Mouse (Mus musculus) urinary bladder, postnatal 36 days (tissue): Measurements from ENCODE around the gene Taco1.
"Not testable (repeated sequence)": the region's sequence is repeated elsewhere in the genome, so short reads cannot be mapped to it uniquely, and the experiment has no call there.

Experiments
- DNase-seq, 2 experiments: peaks; one replicate each; pipeline ENCODE4 v3.0.0; 2022; ENCODE audit warnings: low spot score in 2 of 2, mixed read lengths in 1 of 2

Gene Taco1

GRCm38 (mm10) chr11:106065923-106066571 is at the start of gene Taco1:
TSS of gene Taco1 (plus strand) at chr11:106066061.
- peak; percentile 94 to 97 for DNase-seq

DNA sequence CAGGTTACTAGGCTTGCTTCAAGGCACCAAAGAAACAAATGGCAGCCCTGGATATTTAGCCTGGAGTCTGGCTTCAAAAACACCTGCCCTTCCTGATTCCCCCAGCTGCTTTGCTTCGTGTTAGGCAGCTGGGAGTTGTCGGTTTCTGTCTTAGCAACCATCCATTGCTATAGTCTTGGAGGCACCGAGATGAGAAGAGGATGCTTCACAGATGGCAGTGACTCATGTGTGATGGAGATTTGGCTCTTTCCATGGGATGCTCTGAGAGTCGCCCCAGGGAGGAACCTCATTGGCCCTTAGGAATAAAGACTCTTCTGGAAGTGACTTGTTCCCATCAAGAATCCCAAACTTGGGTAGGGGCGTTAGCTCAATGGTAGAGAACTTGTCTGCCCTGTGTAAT is 49.4 kb upstream of the Taco1 start:
- no peak for DNase-seq

- DNase-seq, result no peak
Observed at GRCm38 (mm10) chr11:106020051-106020763, 45.7 kb upstream of the Taco1 start.

GRCm38 (mm10) chr11:106025774-106026173 is 40.1 kb upstream of the Taco1 start:
- DNase-seq, result no peak

GRCm38 (mm10) chr11:106026465-106027151 is 39.3 kb upstream of the Taco1 start:
- DNase-seq, result peak in 1 of 2 experiments; percentile 55

- no peak for DNase-seq
Observed at GRCm38 (mm10) chr11:106027607-106028006, 38.3 kb upstream of the Taco1 start.

DNA sequence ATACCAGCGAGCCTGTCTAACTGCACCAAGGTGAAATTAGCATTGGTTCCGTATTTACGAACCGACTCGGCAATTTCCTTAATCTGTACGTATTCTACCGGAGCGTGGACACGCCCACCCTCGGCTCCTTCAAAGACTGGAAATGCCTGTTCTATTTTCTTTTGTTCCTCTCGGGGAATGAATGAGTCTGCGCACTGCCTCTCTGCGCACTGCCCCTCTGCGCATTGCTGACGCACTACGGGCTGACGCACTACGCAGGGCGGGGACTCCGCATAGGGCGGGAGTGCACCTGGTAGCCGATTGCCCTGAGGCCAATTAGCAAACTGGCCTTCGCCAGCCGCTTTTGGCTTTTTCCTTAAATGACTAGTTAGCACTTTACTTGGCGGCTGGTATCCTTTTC is 33.8 kb upstream of the Taco1 start:
- not testable (repeated sequence) for DNase-seq

DNA sequence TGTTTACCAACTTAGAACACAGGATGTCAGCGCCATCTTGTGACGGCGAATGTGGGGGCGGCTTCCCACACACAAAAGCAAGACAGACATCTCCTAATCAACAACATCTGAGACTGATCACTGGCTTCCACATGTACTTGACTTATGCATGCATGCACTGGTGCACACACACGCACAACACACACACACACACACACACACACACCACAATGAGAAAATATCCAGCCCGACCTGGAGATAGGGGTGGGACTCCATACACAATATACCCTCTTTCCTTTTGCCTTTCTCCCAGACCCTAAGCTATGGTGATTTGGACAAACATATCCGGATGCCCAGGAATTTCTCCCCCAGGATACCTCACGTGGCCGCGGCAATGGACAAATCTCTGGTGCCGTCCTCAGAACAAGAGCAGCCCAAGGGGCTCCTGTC is 32.4 kb upstream of the Taco1 start:
- no peak for DNase-seq

GRCm38 (mm10) chr11:106034986-106035385 is 30.9 kb upstream of the Taco1 start:
- no peak for DNase-seq

DNA sequence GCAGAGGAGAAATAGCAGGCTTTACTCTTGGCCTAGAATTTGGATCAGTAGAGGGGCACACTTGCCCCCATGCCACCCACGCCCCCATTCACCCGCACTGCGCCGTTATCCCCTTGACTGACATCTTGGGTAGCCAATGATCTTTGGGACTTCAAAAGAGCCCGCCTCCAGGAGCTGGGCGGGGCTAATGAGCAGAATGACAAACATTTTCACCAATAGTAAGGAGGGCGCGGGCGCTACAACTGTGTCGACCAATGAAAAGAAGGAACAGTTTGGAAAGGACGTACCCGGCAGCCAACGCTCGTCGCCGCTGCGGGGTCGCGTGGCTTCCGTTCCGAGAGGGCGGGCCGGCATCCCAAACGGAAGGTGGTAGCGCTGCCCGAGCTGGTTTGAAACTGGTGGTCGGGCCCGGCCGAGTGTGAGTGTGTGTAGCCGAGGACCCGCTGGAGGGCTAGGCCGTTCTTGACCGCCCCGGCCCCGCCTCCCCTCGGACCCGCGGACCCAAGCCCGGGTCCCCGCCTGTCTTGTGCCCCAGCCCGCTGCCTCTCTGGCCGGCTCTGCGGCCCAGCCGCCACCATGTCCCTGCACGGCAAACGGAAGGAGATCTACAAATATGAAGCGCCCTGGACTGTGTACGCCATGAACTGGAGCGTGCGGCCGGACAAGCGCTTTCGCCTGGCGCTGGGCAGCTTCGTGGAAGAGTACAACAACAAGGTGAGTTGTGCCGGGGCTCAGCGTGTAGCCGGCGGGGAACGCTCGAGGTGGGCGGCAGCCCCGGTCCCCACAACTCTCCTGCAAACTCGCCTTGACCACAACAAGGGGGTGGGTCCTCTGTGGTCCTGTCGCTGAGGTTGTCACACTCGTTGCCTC is 29.1 kb upstream of the Taco1 start, which contains the start of gene Dcaf7:
TSS of gene Dcaf7 (plus strand) at position 325 of the 870 bp plus-strand sequence.
- peak; percentile 97 for DNase-seq

DNA sequence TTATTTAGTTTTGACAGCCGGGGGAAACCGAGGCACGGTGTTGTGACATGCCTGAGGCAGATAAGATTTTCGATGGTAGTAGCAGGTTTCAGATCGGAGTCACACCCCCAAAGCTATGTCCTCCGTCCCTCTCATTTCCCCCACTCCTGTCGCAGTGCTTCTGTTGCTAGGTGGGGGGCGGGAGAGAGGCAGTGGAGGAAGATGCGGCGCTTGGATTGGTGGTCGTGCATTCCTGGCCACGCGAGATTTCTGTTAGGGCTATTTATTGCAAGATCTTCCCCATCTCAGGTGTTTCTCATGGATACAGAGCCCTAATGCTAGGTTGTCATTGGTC is 28.5 kb upstream of the Taco1 start:
- DNase-seq, result no peak

DNA sequence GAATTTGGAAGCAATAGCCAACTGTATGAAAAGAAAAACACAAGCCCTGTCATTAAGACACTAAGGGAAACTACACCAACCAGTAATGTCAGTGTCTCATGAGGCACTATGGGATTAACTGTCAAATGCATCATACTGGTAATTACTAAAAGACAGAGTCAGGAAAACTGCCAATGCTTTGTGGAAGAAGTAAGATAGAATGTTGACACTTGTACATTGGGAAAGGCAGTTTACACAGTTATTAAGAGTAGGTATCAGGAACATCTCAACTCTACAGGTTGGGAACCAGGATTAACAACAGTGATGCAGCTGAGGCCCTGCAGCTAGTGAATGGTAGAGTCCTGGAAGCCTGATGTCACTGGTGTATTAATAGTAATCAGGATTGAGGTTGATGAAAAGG is 21.5 kb upstream of the Taco1 start:
- no peak for DNase-seq

DNA sequence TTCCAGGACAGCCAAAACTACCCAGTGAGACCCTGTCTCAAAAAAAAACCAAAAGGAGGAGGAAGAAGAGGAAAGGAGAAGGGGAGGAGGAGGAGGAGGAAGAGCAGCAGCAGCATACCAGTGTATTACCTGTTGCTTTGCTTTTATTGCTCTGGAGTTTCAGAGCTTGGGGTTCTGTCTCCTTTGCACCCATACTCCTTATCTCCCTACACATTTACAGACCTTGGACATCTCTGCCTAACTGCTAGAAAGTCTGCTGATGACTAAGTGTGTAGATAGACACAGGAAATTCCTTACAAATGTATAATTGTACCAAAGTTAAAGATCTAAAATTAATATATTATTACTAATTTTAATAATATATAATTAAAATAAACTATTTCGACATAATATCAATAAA is 20.6 kb upstream of the Taco1 start:
- DNase-seq, result no peak

DNA sequence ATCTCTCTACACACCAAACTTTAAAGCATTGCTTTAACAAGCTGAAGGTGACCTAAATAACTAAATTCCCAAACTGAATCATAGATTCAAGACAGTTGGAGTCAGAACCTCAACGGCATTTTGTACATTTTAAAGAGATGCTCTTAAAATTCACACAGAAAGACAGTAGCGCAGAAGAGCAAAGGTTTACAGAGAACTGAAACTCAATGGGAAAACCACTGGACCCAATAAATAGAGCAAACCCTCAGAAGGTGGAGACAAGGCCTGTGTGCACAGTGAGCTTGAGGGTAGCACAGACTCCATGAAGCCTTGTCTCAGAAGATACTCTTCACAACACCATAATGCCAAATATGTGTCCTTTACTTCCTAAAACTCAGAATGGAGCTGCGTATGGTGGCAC is 20.1 kb upstream of the Taco1 start:
- DNase-seq, result no peak

DNA sequence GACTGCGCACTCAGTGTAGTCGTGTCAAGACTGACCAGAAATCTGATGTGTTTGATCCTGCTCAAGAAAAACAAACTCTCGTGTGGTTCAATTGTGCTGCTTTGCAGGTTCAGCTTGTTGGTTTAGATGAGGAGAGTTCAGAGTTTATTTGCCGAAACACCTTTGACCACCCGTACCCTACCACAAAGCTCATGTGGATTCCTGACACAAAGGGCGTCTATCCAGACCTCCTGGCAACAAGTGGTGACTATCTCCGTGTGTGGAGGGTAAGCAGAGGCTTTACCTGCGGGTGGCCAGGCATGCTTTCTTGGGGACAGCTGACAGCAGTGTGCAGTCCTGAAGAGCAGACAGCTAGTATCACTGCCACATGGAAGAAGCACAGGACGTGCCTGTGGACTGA is 19.3 kb upstream of the Taco1 start:
- no peak for DNase-seq

DNA sequence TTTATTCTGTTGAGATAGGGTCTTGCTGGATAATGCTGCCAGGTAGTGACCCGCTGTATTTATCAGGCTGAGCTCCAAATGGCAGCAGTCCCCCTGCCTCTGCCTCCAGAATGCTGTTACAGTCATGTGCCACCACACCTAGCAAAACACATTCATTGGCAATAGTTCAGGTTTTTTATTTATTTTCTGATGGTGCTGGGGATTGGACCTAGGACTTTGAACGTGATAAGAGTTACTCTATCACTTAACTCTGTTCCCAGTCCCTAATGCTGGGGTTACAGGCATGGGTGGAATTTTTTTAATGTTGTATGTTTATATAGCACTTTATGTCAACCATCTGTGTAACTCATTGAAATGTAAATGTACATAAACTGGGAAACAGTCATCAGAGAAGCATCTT is 11.9 kb upstream of the Taco1 start:
- DNase-seq, result no peak

DNA sequence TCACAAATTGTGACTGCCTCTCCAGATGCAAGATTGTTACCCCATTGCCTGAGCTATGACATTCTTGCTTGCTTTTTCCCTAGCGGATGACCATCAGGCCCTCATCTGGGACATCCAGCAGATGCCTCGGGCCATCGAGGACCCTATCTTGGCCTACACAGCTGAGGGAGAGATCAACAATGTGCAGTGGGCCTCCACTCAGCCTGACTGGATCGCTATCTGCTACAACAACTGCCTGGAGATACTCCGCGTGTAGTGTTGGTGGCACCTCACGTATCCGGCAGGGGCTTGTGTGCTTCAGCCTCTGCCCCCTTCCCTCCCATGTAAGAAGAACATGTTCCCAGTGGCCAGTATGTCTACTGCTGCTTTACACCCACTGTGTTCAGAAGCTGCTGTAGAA is 11.3 kb upstream of the Taco1 start:
- DNase-seq, result no peak

GRCm38 (mm10) chr11:106055341-106055740 is 10.5 kb upstream of the Taco1 start:
- DNase-seq, result no peak

DNA sequence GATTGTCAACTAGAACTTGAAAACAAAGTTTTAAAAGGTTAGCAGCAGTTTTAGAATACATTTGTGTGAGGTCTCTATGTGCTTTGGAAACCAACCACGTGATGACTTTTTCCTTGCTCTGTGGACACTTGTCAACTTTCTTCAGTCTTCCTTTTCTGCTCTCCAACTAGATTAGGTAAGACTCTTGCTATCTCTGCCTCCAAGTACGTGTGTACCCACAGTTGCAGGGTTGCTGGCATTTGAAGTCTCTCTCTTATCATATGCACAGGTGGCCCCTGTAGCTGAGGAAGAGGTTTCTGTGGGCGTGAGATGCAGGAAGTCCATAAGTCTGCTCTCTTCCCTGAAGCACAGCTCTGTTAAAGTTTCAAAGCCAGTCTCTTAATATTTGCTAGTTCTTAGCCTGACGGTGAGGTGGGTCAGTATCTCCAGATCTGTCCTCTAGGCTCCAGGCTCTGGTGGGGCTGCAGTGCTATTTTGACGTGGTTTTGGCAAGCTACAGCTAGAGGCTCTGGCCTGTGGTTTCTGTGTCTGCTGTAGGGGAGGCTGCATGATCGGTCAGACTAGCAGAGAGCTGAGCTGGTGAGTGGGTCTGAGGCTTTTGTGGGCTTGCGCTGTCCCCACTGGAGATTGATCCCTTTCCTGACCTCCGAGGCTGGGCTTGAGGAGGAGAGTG is 8.9 kb upstream of the Taco1 start:
- no peak for DNase-seq

- DNase-seq, result no peak
Observed at GRCm38 (mm10) chr11:106058020-106058419, 7.8 kb upstream of the Taco1 start.

DNA sequence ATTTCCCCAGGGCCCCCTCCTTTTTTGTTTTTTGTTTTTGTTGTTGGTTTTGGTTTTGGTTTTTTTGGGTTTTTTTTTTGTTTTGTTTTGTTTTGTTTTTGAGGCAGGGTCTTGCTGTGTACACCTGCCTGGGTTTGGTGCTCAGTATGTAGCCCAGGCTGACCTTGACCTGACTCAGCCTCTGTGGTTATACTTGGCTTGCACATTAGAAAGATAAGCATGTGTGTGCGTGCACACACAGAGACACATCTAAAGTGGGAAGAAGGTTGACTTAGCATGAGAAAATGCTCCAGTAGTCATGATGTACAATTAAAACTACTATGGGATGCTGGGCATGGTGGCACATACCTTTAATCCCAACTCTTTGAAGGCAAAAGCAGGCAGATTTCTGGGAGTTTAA is 5.3 kb upstream of the Taco1 start:
- no peak for DNase-seq
